Mouse (Mus musculus): Measurements from ENCODE around the gene Pdzd2. TPM values are rescaled to one million over a fixed set of nuclear protein-coding genes. Genes with fewer than 3 reads are reported as not detected.

The Pdzd2 gene
- polyA plus RNA-seq, 1 experiment from 2014 or later = 19.2 TPM

- Histone ChIP-seq H3K36me3 (ENCODE audit: control insufficient read depth, insufficient read depth) (peaks cover under 1% of the 10 kb centered on the region; the same call in 1 of the 2 replicates), H3K4me3 (ENCODE audit: low read length) (no peak overlapping the region), H3K27ac (ENCODE audit: low read length) (no peak overlapping the region), H3K9me3 (replicated peaks; ENCODE audit: control insufficient read depth, low read length) (no peaks in the 10 kb centered on the region), H3K27me3 (ENCODE audit: control insufficient read depth, insufficient read depth, low read length) (no peaks in the 10 kb centered on the region), H3K4me2 (ENCODE audit: low read depth, low read length) (no peak overlapping the region), H3K9ac (ENCODE audit: low read length) (no peak overlapping the region), H3K4me1 (ENCODE audit: control insufficient read depth, insufficient read depth, low read length) (peaks cover 14% of the 10 kb centered on the region)
- ATAC-seq (replicated peaks; ENCODE audit: extremely low read depth, insufficient read depth, low FRiP score) = no peak
- WGBS = 94% methylated on average over 2 of the region's 2 CpGs
Observed at GRCm38 (mm10) chr15:12453343-12453742, 286.4 kb downstream of the Pdzd2 start.

GRCm38 (mm10) chr15:12452141-12452995, 287.4 kb downstream of the Pdzd2 start:
- no peaks in the 10 kb centered on the region for H3K9me3 ChIP-seq (replicated peaks; ENCODE audit: control insufficient read depth, low read length)
- ATAC-seq (replicated peaks; ENCODE audit: extremely low read depth, insufficient read depth, low FRiP score) = no peak
- peaks cover 3% of the 10 kb centered on the region; the same call in 1 of the 2 replicates for H3K36me3 ChIP-seq (ENCODE audit: control insufficient read depth, insufficient read depth)
- 83% methylated on average over 6 of the region's 6 CpGs for WGBS
- no peak overlapping the region for H3K4me3 ChIP-seq (ENCODE audit: low read length)
- no peak overlapping the region for H3K27ac ChIP-seq (ENCODE audit: low read length)
- H3K27me3 ChIP-seq (ENCODE audit: control insufficient read depth, insufficient read depth, low read length) = no peaks in the 10 kb centered on the region
- peaks cover 13% of the 10 kb centered on the region for H3K4me1 ChIP-seq (ENCODE audit: control insufficient read depth, insufficient read depth, low read length)
- no peak overlapping the region for H3K4me2 ChIP-seq (ENCODE audit: low read depth, low read length)
- no peak overlapping the region for H3K9ac ChIP-seq (ENCODE audit: low read length)

GRCm38 (mm10) chr15:12451448-12451847, 288.3 kb downstream of the Pdzd2 start:
- H3K36me3 ChIP-seq (ENCODE audit: control insufficient read depth, insufficient read depth) = peaks cover 3% of the 10 kb centered on the region; the same call in 1 of the 2 replicates
- ATAC-seq (replicated peaks; ENCODE audit: extremely low read depth, insufficient read depth, low FRiP score) = no peak
- H3K4me2 ChIP-seq (ENCODE audit: low read depth, low read length) = no peak overlapping the region
- no peak overlapping the region for H3K9ac ChIP-seq (ENCODE audit: low read length)
- no peak overlapping the region for H3K4me3 ChIP-seq (ENCODE audit: low read length)
- H3K4me1 ChIP-seq (ENCODE audit: control insufficient read depth, insufficient read depth, low read length) = peaks cover 4% of the 10 kb centered on the region; the same call in 1 of the 2 replicates
- H3K27me3 ChIP-seq (ENCODE audit: control insufficient read depth, insufficient read depth, low read length) = no peaks in the 10 kb centered on the region
- H3K27ac ChIP-seq (ENCODE audit: low read length) = no peak overlapping the region
- 85% methylated on average over 4 of the region's 4 CpGs for WGBS
- no peaks in the 10 kb centered on the region for H3K9me3 ChIP-seq (replicated peaks; ENCODE audit: control insufficient read depth, low read length)

GRCm38 (mm10) chr15:12450790-12451189, 288.9 kb downstream of the Pdzd2 start:
- Histone ChIP-seq H3K27ac (ENCODE audit: low read length) (no peak overlapping the region), H3K36me3 (ENCODE audit: control insufficient read depth, insufficient read depth) (peaks cover 3% of the 10 kb centered on the region; the same call in 1 of the 2 replicates)
- 45% methylated on average over 6 of the region's 6 CpGs for WGBS

GRCm38 (mm10) chr15:12449321-12449720, 290.4 kb downstream of the Pdzd2 start:
- no peak overlapping the region for H3K4me2 ChIP-seq (ENCODE audit: low read depth, low read length)
- H3K4me3 ChIP-seq (ENCODE audit: low read length) = no peak overlapping the region
- H3K9ac ChIP-seq (ENCODE audit: low read length) = no peak overlapping the region
- no peak for ATAC-seq (replicated peaks; ENCODE audit: extremely low read depth, insufficient read depth, low FRiP score)
- H3K27ac ChIP-seq (ENCODE audit: low read length) = no peak overlapping the region
- 0 out of 2 replicates have a peak, but pooled peaks cover 9% of the 10 kb centered on the region for H3K4me1 ChIP-seq (ENCODE audit: control insufficient read depth, insufficient read depth, low read length)
- H3K36me3 ChIP-seq (ENCODE audit: control insufficient read depth, insufficient read depth) = peaks cover 3% of the 10 kb centered on the region; the same call in 1 of the 2 replicates
- WGBS = 78% methylated on average over 2 of the region's 2 CpGs
- no peaks in the 10 kb centered on the region for H3K27me3 ChIP-seq (ENCODE audit: control insufficient read depth, insufficient read depth, low read length)
- H3K9me3 ChIP-seq (replicated peaks; ENCODE audit: control insufficient read depth, low read length) = no peaks in the 10 kb centered on the region

More at GRCm38 (mm10) chr15:12450790-12451189, 288.9 kb downstream of the Pdzd2 start:
- Histone ChIP-seq H3K9me3 (replicated peaks; ENCODE audit: control insufficient read depth, low read length) (no peaks in the 10 kb centered on the region), H3K4me3 (ENCODE audit: low read length) (no peak overlapping the region), H3K9ac (ENCODE audit: low read length) (no peak overlapping the region), H3K4me2 (ENCODE audit: low read depth, low read length) (no peak overlapping the region), H3K4me1 (ENCODE audit: control insufficient read depth, insufficient read depth, low read length) (0 out of 2 replicates have a peak, but pooled peaks cover 3% of the 10 kb centered on the region), H3K27me3 (ENCODE audit: control insufficient read depth, insufficient read depth, low read length) (no peaks in the 10 kb centered on the region)
- no peak for ATAC-seq (replicated peaks; ENCODE audit: extremely low read depth, insufficient read depth, low FRiP score)

- Histone ChIP-seq H3K36me3 (ENCODE audit: control insufficient read depth, insufficient read depth) (peaks cover 6% of the 10 kb centered on the region), H3K9me3 (replicated peaks; ENCODE audit: control insufficient read depth, low read length) (no peaks in the 10 kb centered on the region), H3K4me2 (ENCODE audit: low read depth, low read length) (peak overlapping the region; percentile 20; the same call in 1 of the 2 replicates), H3K27ac (ENCODE audit: low read length) (peak overlapping the region; percentile 9; the same call in 1 of the 2 replicates), H3K4me1 (ENCODE audit: control insufficient read depth, insufficient read depth, low read length) (0 out of 2 replicates have a peak, but pooled peaks cover 6% of the 10 kb centered on the region), H3K27me3 (ENCODE audit: control insufficient read depth, insufficient read depth, low read length) (no peaks in the 10 kb centered on the region), H3K4me3 (ENCODE audit: low read length) (no peak overlapping the region; the same call in 1 of the 2 replicates), H3K9ac (ENCODE audit: low read length) (no peak overlapping the region)
- 0 out of 2 replicates have a peak, but pooled peaks have one; percentile 46 for ATAC-seq (replicated peaks; ENCODE audit: extremely low read depth, insufficient read depth, low FRiP score)
- WGBS = 55% methylated on average over 10 of the region's 10 CpGs
Observed at GRCm38 (mm10) chr15:12447021-12447434, 292.7 kb downstream of the Pdzd2 start.

GRCm38 (mm10) chr15:12444551-12444950, 295.2 kb downstream of the Pdzd2 start:
- Histone ChIP-seq H3K9me3 (replicated peaks; ENCODE audit: control insufficient read depth, low read length) (no peaks in the 10 kb centered on the region), H3K4me1 (ENCODE audit: control insufficient read depth, insufficient read depth, low read length) (peaks cover 9% of the 10 kb centered on the region), H3K4me3 (ENCODE audit: low read length) (no peak overlapping the region), H3K9ac (ENCODE audit: low read length) (no peak overlapping the region), H3K4me2 (ENCODE audit: low read depth, low read length) (no peak overlapping the region), H3K27me3 (ENCODE audit: control insufficient read depth, insufficient read depth, low read length) (no peaks in the 10 kb centered on the region), H3K36me3 (ENCODE audit: control insufficient read depth, insufficient read depth) (peaks cover 6% of the 10 kb centered on the region), H3K27ac (ENCODE audit: low read length) (no peak overlapping the region)
- no peak for ATAC-seq (replicated peaks; ENCODE audit: extremely low read depth, insufficient read depth, low FRiP score)
- WGBS = 61% methylated on average over 5 of the region's 5 CpGs

GRCm38 (mm10) chr15:12439351-12439751, 300.4 kb downstream of the Pdzd2 start:
- Histone ChIP-seq H3K27ac (ENCODE audit: low read length) (peak overlapping the region; percentile 21; the same call in 1 of the 2 replicates), H3K9ac (ENCODE audit: low read length) (no peak overlapping the region), H3K4me2 (ENCODE audit: low read depth, low read length) (no peak overlapping the region), H3K4me1 (ENCODE audit: control insufficient read depth, insufficient read depth, low read length) (peaks cover 20% of the 10 kb centered on the region), H3K4me3 (ENCODE audit: low read length) (no peak overlapping the region), H3K9me3 (replicated peaks; ENCODE audit: control insufficient read depth, low read length) (no peaks in the 10 kb centered on the region), H3K27me3 (ENCODE audit: control insufficient read depth, insufficient read depth, low read length) (no peaks in the 10 kb centered on the region), H3K36me3 (ENCODE audit: control insufficient read depth, insufficient read depth) (peaks cover 3% of the 10 kb centered on the region)
- WGBS = 30% methylated on average over 6 of the region's 6 CpGs
- ATAC-seq (replicated peaks; ENCODE audit: extremely low read depth, insufficient read depth, low FRiP score) = 0 out of 2 replicates have a peak, but pooled peaks have one; percentile 30

- Histone ChIP-seq H3K9ac (ENCODE audit: low read length) (no peak overlapping the region), H3K27ac (ENCODE audit: low read length) (no peak overlapping the region; the same call in 1 of the 2 replicates), H3K27me3 (ENCODE audit: control insufficient read depth, insufficient read depth, low read length) (no peaks in the 10 kb centered on the region), H3K4me1 (ENCODE audit: control insufficient read depth, insufficient read depth, low read length) (peaks cover 24% of the 10 kb centered on the region), H3K4me3 (ENCODE audit: low read length) (no peak overlapping the region), H3K4me2 (ENCODE audit: low read depth, low read length) (peak overlapping the region; percentile 16; the same call in 1 of the 2 replicates), H3K9me3 (replicated peaks; ENCODE audit: control insufficient read depth, low read length) (no peaks in the 10 kb centered on the region), H3K36me3 (ENCODE audit: control insufficient read depth, insufficient read depth) (peaks cover 3% of the 10 kb centered on the region)
- 67% methylated on average over 6 of the region's 6 CpGs for WGBS
- ATAC-seq (replicated peaks; ENCODE audit: extremely low read depth, insufficient read depth, low FRiP score) = no peak
Observed at GRCm38 (mm10) chr15:12438691-12439090, 301.0 kb downstream of the Pdzd2 start.

All from heart, embryonic 16.5 days (tissue).